Mouse (Mus musculus): ENCODE results near the gene Slc9a7.

The Slc9a7 gene

DNA sequence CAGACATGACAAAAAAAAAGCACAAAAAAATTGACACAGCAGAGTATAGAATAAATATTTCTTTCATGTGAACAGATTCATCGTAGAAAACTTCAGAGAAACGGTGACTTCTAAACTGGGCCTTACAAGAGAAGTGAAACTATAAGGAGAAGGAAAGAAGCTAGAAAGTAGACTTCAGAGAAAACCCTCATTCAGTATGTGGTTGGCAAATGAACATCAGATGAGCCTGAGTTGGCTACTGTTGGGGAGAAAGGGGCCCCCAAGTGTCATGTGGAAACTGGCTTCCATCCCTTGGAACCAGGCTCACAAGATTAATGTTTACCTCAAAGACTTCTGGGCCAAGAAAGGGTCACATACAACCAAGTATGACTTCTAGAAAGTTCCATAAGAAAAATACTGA is 70.1 kb downstream of the Slc9a7 start:
- H3K36me3 ChIP-seq (ENCODE audit: control insufficient read depth, insufficient read depth, low read length, poor library complexity, severe bottlenecking) = no peaks in the 10 kb centered on the region
- H3K27me3 ChIP-seq (ENCODE audit: control insufficient read depth, insufficient read depth, low read length, poor library complexity, severe bottlenecking) = no peaks in the 10 kb centered on the region
- peak; percentile 49 for DNase-seq (ENCODE audit: low read depth, low spot score)

- Histone ChIP-seq H3K27me3 (ENCODE audit: control insufficient read depth, insufficient read depth, low read length, poor library complexity, severe bottlenecking) (no peaks in the 10 kb centered on the region), H3K36me3 (ENCODE audit: control insufficient read depth, insufficient read depth, low read length, poor library complexity, severe bottlenecking) (no peaks in the 10 kb centered on the region)
- peak; percentile 60 for DNase-seq (ENCODE audit: low read depth, low spot score)
Measured at GRCm38 (mm10) chrX:20185616-20186015, 106.0 kb downstream of the Slc9a7 start.

GRCm38 (mm10) chrX:20176792-20177191 is 114.8 kb downstream of the Slc9a7 start:
- Histone ChIP-seq H3K36me3 (ENCODE audit: control insufficient read depth, insufficient read depth, low read length, poor library complexity, severe bottlenecking) (no peaks in the 10 kb centered on the region), H3K27me3 (ENCODE audit: control insufficient read depth, insufficient read depth, low read length, poor library complexity, severe bottlenecking) (no peaks in the 10 kb centered on the region)
- peak; percentile 42 for DNase-seq (ENCODE audit: low read depth, low spot score)

DNA sequence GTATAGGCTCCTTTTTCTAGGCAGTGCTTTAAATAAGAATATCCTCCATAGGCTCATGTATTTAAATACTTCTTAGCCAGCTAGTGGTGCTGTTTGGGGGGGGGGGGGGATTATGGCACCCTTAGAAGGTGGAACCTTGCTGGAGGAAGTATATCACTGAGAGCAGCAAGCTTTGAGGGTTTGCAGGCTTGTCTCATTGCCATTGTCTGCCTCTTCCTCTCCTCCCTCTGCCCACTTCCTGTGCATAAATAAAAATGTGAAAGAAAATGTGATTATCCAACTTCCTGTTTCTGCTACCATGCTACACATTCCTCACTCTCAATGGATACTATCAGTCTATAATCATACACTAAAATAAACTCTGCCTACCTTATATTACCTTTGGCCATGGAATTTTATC is 123.2 kb downstream of the Slc9a7 start:
- peak; percentile 14 for DNase-seq (ENCODE audit: low read depth, low spot score)
- no peaks in the 10 kb centered on the region for H3K36me3 ChIP-seq (ENCODE audit: control insufficient read depth, insufficient read depth, low read length, poor library complexity, severe bottlenecking)
- H3K27me3 ChIP-seq (ENCODE audit: control insufficient read depth, insufficient read depth, low read length, poor library complexity, severe bottlenecking) = no peaks in the 10 kb centered on the region

DNA sequence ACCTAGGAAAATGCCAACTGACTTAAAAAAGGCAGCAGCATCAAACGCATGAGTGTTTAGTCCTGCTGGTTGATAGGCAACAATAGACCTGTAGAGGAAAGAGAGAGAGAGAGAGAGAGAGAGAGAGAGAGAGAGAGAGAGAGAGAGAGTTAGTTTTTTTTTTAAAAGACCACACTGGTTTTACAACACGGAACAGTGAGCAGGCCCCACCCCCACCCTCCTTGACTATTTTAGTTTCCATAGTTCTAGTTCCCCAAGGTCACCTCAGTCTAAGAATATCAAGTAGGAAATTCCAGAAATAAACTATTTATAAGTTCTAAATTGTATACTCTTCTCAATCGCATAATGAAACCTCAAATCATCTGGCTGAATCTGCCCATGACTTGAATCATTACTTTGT is 126.6 kb downstream of the Slc9a7 start:
- Histone ChIP-seq H3K27me3 (ENCODE audit: control insufficient read depth, insufficient read depth, low read length, poor library complexity, severe bottlenecking) (no peaks in the 10 kb centered on the region), H3K36me3 (ENCODE audit: control insufficient read depth, insufficient read depth, low read length, poor library complexity, severe bottlenecking) (no peaks in the 10 kb centered on the region; the same call in 1 of the 2 replicates)
- DNase-seq (ENCODE audit: low read depth, low spot score) = peak; percentile 23

DNA sequence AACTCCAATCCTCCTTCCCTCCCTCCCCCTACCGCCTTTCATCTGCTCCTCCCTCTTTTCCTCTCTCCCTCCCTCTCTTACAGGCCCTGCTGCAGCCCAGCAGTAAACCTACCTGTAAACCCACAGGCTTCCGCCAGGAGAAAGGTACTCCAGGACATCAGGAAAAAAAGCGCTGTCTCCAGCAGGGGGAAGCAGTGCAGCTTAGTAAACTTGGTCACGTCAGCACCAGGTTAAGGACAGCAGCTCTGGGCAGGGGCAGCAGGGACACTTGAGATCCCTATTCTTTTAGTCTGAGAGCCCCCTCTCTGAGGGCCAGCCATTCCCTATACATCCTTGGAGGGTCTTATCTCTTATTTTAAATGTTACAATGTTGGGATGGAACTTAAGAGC is 129.3 kb downstream of the Slc9a7 start:
- Histone ChIP-seq H3K36me3 (ENCODE audit: control insufficient read depth, insufficient read depth, low read length, poor library complexity, severe bottlenecking) (no peaks in the 10 kb centered on the region; the same call in 1 of the 2 replicates), H3K27me3 (ENCODE audit: control insufficient read depth, insufficient read depth, low read length, poor library complexity, severe bottlenecking) (no peaks in the 10 kb centered on the region)
- peak; percentile 22 for DNase-seq (ENCODE audit: low read depth, low spot score)

GRCm38 (mm10) chrX:20161687-20162321 is 129.8 kb downstream of the Slc9a7 start:
- H3K27me3 ChIP-seq (ENCODE audit: control insufficient read depth, insufficient read depth, low read length, poor library complexity, severe bottlenecking) = no peaks in the 10 kb centered on the region
- no peaks in the 10 kb centered on the region; the same call in 1 of the 2 replicates for H3K36me3 ChIP-seq (ENCODE audit: control insufficient read depth, insufficient read depth, low read length, poor library complexity, severe bottlenecking)
- peak; percentile 11 for DNase-seq (ENCODE audit: low read depth, low spot score)

GRCm38 (mm10) chrX:20160301-20160700 is 131.3 kb downstream of the Slc9a7 start:
- no peak for DNase-seq (ENCODE audit: low read depth, low spot score)
- H3K27me3 ChIP-seq (ENCODE audit: control insufficient read depth, insufficient read depth, low read length, poor library complexity, severe bottlenecking) = no peaks in the 10 kb centered on the region
- no peaks in the 10 kb centered on the region; the same call in 1 of the 2 replicates for H3K36me3 ChIP-seq (ENCODE audit: control insufficient read depth, insufficient read depth, low read length, poor library complexity, severe bottlenecking)

DNA sequence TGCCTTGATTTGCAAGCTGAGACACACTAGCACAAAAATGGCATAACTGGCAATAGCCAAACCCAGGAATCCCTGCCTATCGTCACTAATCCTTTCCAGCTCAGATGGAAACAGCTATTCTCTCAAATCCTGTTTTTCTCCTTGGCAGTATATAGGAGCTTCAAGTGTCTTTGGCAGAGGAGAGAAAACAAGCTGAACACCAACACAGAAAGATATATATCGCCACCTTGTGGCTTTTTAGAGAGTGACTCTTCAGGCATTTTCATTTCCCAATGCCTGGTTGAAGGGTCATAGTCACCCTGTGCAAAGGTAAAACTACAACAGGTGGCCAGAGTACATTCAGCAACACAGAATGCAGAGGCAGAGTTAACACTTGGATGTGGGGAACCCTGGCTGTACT is 134.1 kb downstream of the Slc9a7 start:
- H3K36me3 ChIP-seq (ENCODE audit: control insufficient read depth, insufficient read depth, low read length, poor library complexity, severe bottlenecking) = no peaks in the 10 kb centered on the region; the same call in 1 of the 2 replicates
- peak; percentile 36 for DNase-seq (ENCODE audit: low read depth, low spot score)

DNA sequence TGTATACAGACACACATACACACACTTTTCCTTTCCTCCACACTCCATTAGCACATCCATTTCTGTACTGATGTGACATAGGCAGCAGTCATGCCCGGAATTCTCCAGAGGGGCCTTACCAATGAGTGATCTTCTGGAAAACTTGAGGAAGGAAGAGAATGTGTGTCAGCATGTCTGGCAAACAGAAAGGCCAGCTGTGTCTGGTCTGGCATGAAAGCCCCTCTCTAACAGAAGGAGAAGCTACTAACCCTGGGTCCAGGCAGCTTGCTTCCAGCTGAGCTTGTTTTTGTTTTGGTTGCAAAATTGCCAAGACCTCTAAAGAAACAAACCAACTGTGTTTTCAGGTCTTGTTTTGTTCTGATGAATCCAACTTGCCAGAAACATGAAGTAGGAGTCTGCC is 162.1 kb downstream of the Slc9a7 start:
- no peak for DNase-seq (ENCODE audit: low read depth, low spot score)
- H3K27me3 ChIP-seq (ENCODE audit: control insufficient read depth, insufficient read depth, low read length, poor library complexity, severe bottlenecking) = no peaks in the 10 kb centered on the region
- peaks cover 2% of the 10 kb centered on the region; the same call in 1 of the 2 replicates for H3K36me3 ChIP-seq (ENCODE audit: control insufficient read depth, insufficient read depth, low read length, poor library complexity, severe bottlenecking)

More for the DNA sequence above, 134.1 kb downstream of the Slc9a7 start:
- H3K27me3 ChIP-seq (ENCODE audit: control insufficient read depth, insufficient read depth, low read length, poor library complexity, severe bottlenecking) = no peaks in the 10 kb centered on the region

GRCm38 (mm10) chrX:20128951-20129350 is 162.7 kb downstream of the Slc9a7 start:
- Histone ChIP-seq H3K27me3 (ENCODE audit: control insufficient read depth, insufficient read depth, low read length, poor library complexity, severe bottlenecking) (no peaks in the 10 kb centered on the region), H3K36me3 (ENCODE audit: control insufficient read depth, insufficient read depth, low read length, poor library complexity, severe bottlenecking) (peaks cover 2% of the 10 kb centered on the region; the same call in 1 of the 2 replicates)
- DNase-seq (ENCODE audit: low read depth, low spot score) = no peak

DNA sequence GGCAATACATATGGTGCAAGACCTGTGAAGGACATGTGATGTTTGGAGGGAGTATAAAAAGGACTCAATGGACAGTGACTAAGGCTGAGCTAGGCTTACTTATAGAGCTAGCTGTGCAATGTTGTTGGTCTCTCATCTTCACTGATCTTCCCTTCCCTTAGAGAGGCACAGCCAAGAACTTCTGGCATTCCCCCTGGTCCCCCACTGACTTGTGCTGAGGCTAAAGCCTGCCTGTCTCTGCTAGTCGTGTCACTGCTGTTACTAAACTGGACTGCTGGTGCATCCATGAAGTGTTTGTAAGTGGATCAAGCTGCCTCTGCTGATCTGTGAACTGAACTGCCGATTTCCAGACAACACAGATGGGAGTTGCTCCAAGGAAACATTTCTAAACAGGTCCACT is 166.1 kb downstream of the Slc9a7 start:
- no peak for DNase-seq (ENCODE audit: low read depth, low spot score)
- peaks cover 4% of the 10 kb centered on the region for H3K36me3 ChIP-seq (ENCODE audit: control insufficient read depth, insufficient read depth, low read length, poor library complexity, severe bottlenecking)
- H3K27me3 ChIP-seq (ENCODE audit: control insufficient read depth, insufficient read depth, low read length, poor library complexity, severe bottlenecking) = no peaks in the 10 kb centered on the region

DNA sequence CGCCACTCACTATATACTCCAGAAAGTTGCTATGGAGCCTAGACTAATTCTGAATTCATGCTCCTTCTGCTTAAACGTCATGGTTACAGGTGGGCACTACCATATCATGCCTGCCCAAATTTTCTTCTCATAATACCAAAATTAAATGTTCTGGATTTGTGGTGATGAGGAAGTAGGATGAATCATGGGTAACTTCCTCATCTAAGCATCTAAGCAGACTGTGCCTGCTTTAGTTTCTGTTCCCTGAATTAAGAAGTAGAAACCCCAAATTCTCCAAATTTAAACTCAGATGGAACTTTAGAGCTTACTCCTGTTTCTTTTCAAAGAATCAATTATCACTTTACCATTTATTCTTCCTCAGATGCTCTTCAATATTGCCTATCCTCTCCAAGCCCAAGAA is 173.9 kb downstream of the Slc9a7 start:
- DNase-seq (ENCODE audit: low read depth, low spot score) = peak; percentile 9
- H3K27me3 ChIP-seq (ENCODE audit: control insufficient read depth, insufficient read depth, low read length, poor library complexity, severe bottlenecking) = no peaks in the 10 kb centered on the region

GRCm38 (mm10) chrX:20070196-20070595 is 221.4 kb downstream of the Slc9a7 start:
- no peaks in the 10 kb centered on the region for H3K36me3 ChIP-seq (ENCODE audit: control insufficient read depth, insufficient read depth, low read length, poor library complexity, severe bottlenecking)
- H3K27me3 ChIP-seq (ENCODE audit: control insufficient read depth, insufficient read depth, low read length, poor library complexity, severe bottlenecking) = no peaks in the 10 kb centered on the region

More for the DNA sequence above, 173.9 kb downstream of the Slc9a7 start:
- no peaks in the 10 kb centered on the region; the same call in 1 of the 2 replicates for H3K36me3 ChIP-seq (ENCODE audit: control insufficient read depth, insufficient read depth, low read length, poor library complexity, severe bottlenecking)

GRCm38 (mm10) chrX:20066636-20067035 is 225.0 kb downstream of the Slc9a7 start:
- no peaks in the 10 kb centered on the region for H3K27me3 ChIP-seq (ENCODE audit: control insufficient read depth, insufficient read depth, low read length, poor library complexity, severe bottlenecking)
- H3K36me3 ChIP-seq (ENCODE audit: control insufficient read depth, insufficient read depth, low read length, poor library complexity, severe bottlenecking) = no peaks in the 10 kb centered on the region
- no peak for DNase-seq (ENCODE audit: low read depth, low spot score)

More at GRCm38 (mm10) chrX:20070196-20070595, 221.4 kb downstream of the Slc9a7 start:
- no peak for DNase-seq (ENCODE audit: low read depth, low spot score)

All from splenic B cell, adult 2 months (primary cell).